Mouse (Mus musculus) megakaryocyte, embryonic 14.5 days (primary cell): ENCODE data around the gene Rasl12. TPM values are rescaled to one million over a fixed set of nuclear protein-coding genes. Genes with fewer than 3 reads are reported as not detected.
A peak's percentile ranks its signal among the peaks of the same experiment; 100 is the strongest.

Experiments
- H3K27me3 ChIP-seq: replicated peaks from 2 replicates; pipeline ENCODE3; 2012; ENCODE audit warnings: inconsistent platforms
- H3K36me3 ChIP-seq: replicated peaks from 2 replicates; pipeline ENCODE3; 2012; ENCODE audit warnings: low read length, inconsistent platforms, mixed read lengths
- H3K4me1 ChIP-seq: 2 replicates; pipeline ENCODE4 v1.6.1; 2012; ENCODE audit warnings: inconsistent platforms
- H3K4me3 ChIP-seq: replicated peaks from 2 replicates; pipeline ENCODE3; 2012; ENCODE audit warnings: moderate library complexity, mild to moderate bottlenecking, inconsistent platforms
- H3K9me3 ChIP-seq: 2 replicates; pipeline ENCODE4 v1.6.1; 2012; ENCODE audit warnings: inconsistent platforms
- FLI1 ChIP-seq: IDR thresholded peaks from 2 replicates; pipeline ENCODE4 v1.6.1; 2012; ENCODE audit warnings: low read length, inconsistent platforms, mixed read lengths
- GATA1 ChIP-seq: IDR thresholded peaks from 3 replicates; pipeline ENCODE4 v1.6.1; 2012; ENCODE audit warnings: mixed read lengths, low read length, inconsistent platforms, borderline replicate concordance
- polyA plus RNA-seq: library from polyadenylated mRNA; stranded (reverse); fragments of >175 nt; gene quantifications from 2 replicates; pipeline ENCODE4 v1.2.3, GENCODE M21; 2012; ENCODE audit warnings: low replicate concordance; ENCODE audit not compliant: insufficient read depth

Gene Rasl12
- polyA plus RNA-seq, 1 experiment: not detected

DNA sequence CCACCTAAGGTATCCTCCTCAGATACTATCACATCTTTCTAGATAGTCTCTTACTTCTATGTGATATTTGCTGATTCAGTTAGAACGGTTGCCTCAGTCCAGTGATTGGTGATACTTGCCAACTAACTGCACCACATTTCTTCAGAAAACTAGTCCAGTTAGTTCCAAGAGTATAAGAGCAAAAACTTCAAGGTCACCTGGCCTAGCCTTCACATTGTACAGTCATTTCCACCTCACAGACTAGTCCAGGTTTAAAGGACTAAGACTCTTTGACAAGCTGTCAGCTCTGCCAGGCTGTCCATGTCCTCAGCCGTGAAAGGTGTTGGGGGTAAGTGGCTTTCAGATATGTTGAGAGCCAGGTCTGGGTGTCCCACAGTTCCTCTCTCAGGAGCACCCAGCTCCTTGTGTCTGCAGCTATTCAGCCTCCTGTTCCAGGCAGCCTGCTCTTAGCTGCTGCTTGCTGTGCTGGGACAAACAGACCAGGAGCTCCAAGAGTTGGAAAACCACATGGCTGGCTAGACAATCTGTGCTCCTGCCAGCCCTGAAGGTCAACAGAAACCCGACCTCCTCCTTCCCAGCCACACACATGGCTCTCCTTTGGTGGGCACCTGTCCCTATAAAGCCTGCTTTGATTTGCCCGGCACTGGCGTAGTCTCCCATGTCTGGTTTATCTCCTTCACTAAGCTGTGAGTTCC, 23.7 kb upstream of the Rasl12 start:
- Histone ChIP-seq H3K36me3 (peaks cover 3% of the 10 kb centered on the region), H3K27me3 (peaks cover 16% of the 10 kb centered on the region), H3K9me3 (no peaks in the 10 kb centered on the region), H3K4me3 (no peak overlapping the region), H3K4me1 (peaks cover 3% of the 10 kb centered on the region)
- TF ChIP-seq FLI1: no peak

DNA sequence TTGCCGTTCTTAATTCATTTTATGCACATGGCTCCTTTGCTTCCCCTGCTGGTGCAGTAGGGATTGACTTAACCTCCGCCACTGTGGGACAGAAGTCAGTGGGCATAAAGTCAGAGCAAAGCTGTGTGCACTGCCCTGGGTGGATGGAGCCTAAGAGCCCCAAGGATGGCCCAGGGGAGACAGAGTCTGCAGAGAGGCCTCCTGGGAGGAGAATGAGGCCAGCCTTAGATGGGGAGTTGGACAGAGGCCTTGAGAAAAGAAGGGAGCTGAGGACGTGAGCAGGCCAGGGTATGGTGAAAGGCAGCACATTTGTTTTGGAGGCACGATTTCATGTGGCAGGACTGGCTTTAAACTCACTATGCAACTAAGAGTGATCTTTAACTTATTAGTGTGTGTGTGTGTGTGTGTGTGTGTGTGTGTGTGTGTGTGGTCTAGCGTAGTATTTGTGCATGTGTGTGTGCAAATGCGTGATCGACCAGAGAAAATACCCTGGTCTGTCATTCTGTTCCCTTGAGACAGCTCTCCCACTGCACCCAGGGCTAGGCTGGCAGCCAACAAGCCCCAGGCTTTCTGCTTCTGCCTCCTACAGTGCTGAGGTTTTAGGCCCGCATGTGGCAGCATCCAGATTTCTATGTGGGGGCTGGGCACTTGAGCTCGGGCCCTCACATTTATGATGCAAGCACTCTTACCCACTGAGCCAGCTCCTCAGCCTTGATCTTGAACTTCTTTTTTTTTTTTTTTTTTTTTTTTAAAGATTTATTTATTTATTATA, 23.0 kb upstream of the Rasl12 start:
- Histone ChIP-seq H3K4me1 (peaks cover 9% of the 10 kb centered on the region), H3K27me3 (peaks cover 16% of the 10 kb centered on the region), H3K9me3 (no peaks in the 10 kb centered on the region), H3K4me3 (no peak overlapping the region), H3K36me3 (peaks cover 3% of the 10 kb centered on the region)
- TF ChIP-seq GATA1 (no peak), FLI1 (no peak)

DNA sequence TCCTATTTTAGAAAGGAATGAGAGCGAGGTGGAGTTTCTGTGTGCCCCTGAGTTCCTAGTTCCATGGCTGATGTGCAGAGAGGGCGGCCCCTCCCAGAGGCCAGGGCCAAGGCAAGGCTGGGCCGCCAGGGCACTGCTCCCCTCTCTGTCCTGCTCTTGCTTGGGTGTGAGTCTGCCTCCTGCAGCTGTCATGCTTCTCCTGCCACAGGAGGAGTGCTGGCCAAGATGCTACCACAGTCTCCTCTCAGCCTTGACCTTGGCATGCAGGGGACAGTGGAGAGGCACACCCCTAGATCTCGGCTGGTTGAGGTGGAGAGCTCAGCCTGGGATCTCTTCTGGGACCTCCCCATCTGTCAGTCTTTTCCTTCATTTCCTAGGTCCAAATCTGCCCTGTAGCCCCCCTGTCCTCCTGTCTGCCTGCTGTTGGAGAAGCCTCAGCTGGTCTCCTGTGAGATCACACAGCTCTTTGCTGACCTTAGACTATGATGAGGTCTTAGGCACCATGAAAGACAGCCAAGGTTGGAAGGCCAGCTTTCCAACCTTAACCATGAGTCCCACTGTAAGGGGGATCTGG, 17.2 kb upstream of the Rasl12 start:
- no peaks in the 10 kb centered on the region for H3K9me3 ChIP-seq
- H3K4me3 ChIP-seq: no peak overlapping the region
- H3K27me3 ChIP-seq: peaks cover 44% of the 10 kb centered on the region
- H3K36me3 ChIP-seq: no peaks in the 10 kb centered on the region
- TF ChIP-seq GATA1: no peak
- TF ChIP-seq FLI1: no peak
- peaks cover 21% of the 10 kb centered on the region for H3K4me1 ChIP-seq

DNA sequence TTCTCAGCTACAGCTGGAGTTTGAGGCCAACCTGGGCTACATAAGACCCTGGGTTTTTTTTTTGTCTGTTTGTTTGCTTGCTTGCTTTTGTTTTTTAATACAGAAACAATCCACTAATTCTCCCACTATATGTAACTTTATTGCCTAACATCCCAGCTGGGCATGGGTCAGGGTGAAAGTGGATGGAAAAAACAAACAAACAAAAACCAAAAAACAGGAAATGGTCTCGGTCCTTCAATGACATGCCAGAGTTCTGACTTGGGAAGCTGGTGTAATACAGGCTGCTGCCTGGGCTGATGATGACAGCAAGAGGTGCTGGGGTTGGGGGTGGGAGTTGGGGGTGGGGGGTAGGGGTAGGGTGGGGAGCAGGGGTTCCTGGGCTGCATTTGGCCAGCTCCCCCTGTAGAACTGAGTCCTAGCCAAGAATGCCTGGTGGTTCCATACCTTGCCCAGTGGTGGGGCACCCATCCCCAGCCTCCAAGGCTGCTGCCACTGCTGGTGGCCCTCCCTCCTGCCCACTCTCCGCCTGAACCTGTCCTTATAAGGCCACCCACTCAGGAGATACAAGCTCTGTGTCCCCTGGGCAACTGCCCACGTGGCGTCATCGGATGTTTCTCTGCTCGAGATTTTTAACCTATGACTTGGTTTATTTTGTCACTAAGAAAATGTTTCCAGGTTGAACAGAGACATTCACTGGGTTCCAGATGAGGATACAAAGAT, 16.1 kb upstream of the Rasl12 start:
- Histone ChIP-seq H3K9me3 (peaks cover under 1% of the 10 kb centered on the region; the same call in 1 of the 2 replicates), H3K4me1 (peaks cover 27% of the 10 kb centered on the region), H3K36me3 (no peaks in the 10 kb centered on the region), H3K27me3 (peaks cover 46% of the 10 kb centered on the region), H3K4me3 (no peak overlapping the region)
- TF ChIP-seq FLI1: no peak
- no peak for TF ChIP-seq GATA1

DNA sequence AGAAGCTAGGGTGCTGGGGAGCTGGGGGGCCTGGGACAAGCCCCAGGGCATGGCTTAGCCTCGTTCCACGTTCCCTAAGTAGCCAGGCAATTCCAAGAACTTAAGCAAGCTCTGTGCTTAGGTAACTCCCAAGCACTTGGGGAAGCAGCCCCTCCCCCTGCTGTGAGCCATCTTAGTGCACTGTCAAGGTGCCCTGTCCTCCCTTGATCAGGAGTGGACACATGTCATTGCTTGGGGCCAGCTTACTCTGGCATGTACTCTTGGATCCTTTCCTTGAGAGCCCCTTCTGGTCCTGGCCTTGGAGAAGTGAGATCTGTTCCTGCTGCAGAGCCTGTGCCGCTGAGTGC, 15.6 kb upstream of the Rasl12 start:
- Histone ChIP-seq H3K4me1 (peaks cover 27% of the 10 kb centered on the region), H3K9me3 (peaks cover 4% of the 10 kb centered on the region; the same call in 1 of the 2 replicates), H3K36me3 (no peaks in the 10 kb centered on the region), H3K4me3 (no peak overlapping the region), H3K27me3 (peaks cover 48% of the 10 kb centered on the region)
- no peak for TF ChIP-seq FLI1
- TF ChIP-seq GATA1: no peak

DNA sequence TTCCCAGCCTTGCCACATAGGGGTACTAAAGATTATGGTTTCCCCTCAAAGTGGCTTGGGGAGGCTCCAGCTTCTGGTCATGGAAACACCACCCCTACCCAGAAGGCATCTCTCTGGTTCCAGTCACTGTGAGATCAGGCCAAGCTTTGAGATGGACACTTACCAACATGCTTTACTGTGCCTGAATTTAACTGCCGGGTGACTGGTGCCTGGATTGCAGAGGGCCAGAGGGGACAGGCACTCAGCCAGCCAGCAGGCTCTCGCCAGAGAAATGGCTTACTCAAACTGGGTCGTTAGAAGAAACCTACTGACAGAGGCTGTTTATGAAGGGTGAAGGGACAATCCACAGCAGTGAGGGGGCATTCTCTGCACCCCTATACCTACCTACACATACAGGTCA, 14.0 kb upstream of the Rasl12 start:
- Histone ChIP-seq H3K4me1 (peaks cover 27% of the 10 kb centered on the region), H3K27me3 (peaks cover 54% of the 10 kb centered on the region), H3K9me3 (peaks cover 4% of the 10 kb centered on the region; the same call in 1 of the 2 replicates), H3K36me3 (no peaks in the 10 kb centered on the region), H3K4me3 (no peak overlapping the region)
- TF ChIP-seq FLI1 (no peak), GATA1 (no peak)

DNA sequence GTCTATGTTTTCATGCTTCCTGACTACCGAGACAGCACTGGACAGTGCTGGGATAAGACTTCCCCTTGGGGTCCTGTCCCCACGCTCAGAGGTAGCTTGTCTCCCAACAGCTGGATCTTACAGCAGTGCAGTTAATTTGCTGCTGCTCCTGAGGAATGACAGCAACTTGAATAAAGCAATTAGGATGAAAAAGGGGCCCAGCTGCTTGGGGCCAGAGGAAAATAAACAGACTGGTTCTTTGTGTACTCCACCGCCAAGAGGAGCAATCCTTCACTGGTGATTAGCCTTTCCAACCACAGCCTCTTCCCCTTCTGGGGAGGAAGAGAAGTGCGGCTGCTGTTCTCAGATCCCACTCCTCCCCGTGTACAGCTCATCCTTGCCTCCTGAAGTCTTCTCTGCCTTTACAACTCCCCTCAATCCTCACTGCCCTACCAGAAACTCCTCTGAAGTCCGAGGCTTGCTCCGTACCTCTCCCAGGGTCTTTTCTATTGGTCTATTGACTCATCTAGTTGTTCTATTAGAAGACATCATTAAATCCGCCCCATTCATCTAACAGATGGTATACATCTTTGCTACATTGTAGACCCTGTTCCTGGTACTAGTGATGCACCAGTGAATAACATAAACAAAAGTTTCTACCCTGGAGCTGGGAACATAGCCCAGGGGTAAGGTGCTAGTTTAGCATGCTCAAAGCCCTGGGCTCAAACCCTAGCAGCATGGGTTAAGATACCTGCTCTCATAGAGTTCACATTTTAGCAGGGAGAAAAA, 11.7 kb upstream of the Rasl12 start:
- no peak overlapping the region for H3K4me3 ChIP-seq
- H3K9me3 ChIP-seq: peaks cover 16% of the 10 kb centered on the region
- H3K27me3 ChIP-seq: peaks cover 70% of the 10 kb centered on the region
- H3K36me3 ChIP-seq: no peaks in the 10 kb centered on the region
- TF ChIP-seq GATA1 (no peak), FLI1 (no peak)
- peaks cover 23% of the 10 kb centered on the region for H3K4me1 ChIP-seq

DNA sequence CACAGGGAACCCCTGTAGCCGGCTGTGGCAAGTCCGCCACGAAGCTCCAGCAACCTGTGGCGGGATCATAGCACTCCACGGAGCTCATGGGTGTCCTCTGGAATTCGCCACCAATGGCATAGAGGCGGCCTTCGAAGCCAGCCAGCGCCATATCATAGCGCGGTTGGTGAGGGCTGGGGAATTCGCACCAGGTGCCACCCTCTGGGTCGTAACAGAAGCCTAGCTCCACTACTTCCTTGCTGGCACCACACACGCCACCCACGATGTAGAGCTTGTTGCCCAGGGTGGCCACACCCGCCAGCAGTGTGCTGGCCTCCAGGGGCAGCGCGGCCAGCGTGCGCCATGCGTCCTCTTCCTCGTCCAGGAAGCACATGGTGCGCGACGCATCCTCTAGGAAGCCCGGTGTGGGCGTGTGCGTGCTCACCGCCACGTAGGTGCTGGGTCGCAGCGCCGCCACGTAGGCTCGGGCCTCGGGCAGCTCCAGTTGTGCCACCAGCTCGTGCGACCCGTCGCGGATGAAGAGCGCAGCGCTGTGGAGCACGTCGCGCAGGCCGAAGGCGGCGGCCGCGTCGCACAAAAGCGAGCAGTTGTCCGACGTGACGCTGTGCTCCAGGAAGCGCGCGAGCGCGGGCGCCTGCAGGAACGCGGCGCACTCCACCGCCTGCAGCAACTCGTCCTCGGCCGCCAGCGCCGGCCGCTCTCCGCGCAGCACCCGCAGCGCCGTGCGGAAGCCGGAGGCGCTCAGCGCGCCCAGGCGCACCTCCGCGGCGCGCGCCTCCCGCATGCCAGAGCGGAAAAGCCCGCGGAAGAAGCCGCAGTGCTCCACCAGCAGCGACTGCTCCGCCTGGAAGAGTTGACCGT, 7.3 kb upstream of the Rasl12 start:
- peak overlapping the region; percentile 89 for H3K4me3 ChIP-seq
- TF ChIP-seq FLI1: no peak
- no peak for TF ChIP-seq GATA1
- H3K9me3 ChIP-seq: peaks cover 16% of the 10 kb centered on the region
- no peaks in the 10 kb centered on the region for H3K36me3 ChIP-seq
- H3K27me3 ChIP-seq: peaks cover 81% of the 10 kb centered on the region
- peaks cover 30% of the 10 kb centered on the region for H3K4me1 ChIP-seq
